Mouse (Mus musculus) right cerebral cortex, postnatal 36 days (tissue): Measurements from ENCODE around the gene Faim2.

Experiments used
- DNase-seq, 2 experiments: peaks; one replicate each; pipeline ENCODE4 v3.0.0; 2022; ENCODE audit warnings: low spot score in 2 of 2, mixed read lengths in 1 of 2

Faim2 gene

GRCm38 (mm10) chr15:99469067-99469466 lies 58.9 kb downstream of the Faim2 start:
- DNase-seq, result peak; percentile 59 to 69

DNA sequence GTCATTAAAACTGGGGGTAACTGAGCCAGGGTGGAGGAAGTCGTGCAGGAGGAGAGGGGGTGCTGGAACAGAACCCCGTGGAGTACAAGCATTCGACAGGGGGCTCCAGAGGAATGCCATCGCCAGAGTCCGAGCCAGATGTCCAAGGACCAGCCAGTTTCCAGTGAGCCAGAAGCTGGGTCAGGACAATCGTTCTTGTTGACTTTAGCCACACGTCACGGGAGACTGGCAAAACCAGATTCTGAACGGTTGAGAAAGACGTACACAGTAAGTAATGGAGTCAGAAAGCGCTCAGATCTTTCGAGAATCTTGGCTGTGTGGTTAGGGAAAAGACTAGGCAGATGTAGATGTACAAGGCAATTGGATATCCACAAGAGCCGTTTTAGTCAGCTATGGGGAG lies 64.8 kb downstream of the Faim2 start:
- DNase-seq, result no peak

DNA sequence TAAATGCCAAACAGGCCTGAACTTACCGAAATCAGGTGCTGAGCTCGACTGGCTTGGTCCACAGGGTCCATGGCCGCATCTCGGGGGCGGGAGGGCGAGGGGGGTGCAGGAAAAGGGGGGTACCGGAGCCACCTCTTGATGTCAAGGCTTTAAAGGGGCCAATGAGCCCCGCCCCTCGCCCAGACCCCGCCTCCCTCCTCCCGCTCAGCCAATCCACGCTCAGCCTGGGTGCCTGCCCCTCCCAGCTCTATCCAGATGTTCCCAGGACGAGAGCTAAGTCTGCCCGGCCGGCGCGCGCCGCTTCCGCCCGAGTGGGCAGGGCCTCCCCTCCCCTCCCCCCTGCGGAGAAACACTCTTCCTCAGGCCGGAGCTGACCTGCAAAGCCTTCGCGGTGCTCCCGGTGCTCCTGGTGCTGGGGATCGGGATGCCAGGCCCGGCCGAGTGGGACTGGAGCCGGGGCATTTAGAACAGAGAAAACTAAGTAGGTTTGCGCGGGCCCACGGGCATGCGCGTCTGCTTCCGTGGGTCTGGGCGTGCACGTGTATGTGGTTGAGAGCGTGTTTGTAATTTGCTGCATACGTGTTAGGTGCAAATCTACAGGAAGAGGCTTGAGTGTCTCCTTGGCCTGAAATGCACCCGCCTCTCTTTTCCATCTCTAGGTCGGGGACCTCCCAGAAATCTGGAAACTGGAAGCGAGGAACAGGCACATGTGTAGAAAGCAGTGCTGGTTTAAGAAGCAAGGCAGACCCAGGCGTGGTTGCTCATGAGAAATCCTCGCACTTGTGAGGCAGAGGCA lies 70.2 kb downstream of the Faim2 start, which contains the start of gene Nckap5l:
Nckap5l (minus strand) TSS at position 143 of the 796 bp plus-strand sequence.
- peak; percentile 86 to 88 for DNase-seq

GRCm38 (mm10) chr15:99456963-99457605 lies 70.9 kb downstream of the Faim2 start:
- peak; percentile 30 to 34 for DNase-seq

DNA sequence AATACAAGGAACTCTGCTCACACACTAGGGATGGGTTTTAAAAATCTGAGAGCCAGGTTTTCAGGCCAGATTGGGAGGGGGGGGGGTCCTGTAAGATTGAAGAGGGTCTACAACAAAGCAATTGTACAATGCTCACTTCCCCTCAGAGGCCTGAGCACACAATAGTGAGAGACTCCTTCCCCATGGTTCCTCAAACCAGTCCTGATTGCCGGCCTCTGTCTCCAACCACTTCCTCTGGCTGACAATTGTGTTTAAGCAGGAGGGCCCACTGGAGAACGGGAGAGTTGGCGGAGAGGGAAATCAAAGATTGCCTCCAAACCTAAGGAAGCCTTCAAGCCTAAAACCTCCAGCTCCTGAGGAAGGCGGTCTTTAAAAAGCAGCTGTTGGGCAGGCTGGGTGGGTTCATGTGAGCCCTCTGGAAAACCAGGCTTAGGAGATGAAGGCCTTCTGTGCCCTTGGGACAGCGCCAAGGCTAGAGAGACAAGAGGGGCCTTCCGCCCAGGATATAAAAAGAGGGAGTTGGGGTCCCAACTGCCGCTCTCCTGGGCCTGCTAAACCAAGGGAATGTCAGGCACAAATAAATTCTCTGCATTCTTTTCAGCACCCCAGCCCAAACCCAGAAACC lies 71.5 kb downstream of the Faim2 start:
- DNase-seq, result no peak

DNA sequence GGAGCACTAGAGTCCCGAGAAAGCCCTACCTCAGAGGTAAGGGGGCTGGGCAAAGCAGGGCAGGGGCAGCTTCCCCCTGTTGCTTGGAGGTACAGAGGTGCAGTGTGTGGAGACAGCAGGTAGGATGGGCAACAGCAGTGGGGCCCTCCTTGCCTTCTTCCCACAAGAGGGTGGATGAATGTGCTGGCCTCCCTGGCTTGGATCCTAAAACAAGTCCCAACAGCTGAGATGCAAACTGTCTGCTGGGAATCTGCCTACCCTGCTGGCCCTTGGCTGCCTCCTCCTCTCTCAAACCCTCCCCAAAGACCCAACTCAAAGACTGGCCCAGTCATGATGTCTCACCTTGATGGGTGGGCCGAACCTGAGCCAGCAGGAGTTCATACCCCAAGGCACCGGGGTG lies 72.5 kb downstream of the Faim2 start:
- no peak for DNase-seq

- no peak for DNase-seq
These were observed 73.2 kb downstream of the Faim2 start for GRCm38 (mm10) chr15:99454585-99455279.

DNA sequence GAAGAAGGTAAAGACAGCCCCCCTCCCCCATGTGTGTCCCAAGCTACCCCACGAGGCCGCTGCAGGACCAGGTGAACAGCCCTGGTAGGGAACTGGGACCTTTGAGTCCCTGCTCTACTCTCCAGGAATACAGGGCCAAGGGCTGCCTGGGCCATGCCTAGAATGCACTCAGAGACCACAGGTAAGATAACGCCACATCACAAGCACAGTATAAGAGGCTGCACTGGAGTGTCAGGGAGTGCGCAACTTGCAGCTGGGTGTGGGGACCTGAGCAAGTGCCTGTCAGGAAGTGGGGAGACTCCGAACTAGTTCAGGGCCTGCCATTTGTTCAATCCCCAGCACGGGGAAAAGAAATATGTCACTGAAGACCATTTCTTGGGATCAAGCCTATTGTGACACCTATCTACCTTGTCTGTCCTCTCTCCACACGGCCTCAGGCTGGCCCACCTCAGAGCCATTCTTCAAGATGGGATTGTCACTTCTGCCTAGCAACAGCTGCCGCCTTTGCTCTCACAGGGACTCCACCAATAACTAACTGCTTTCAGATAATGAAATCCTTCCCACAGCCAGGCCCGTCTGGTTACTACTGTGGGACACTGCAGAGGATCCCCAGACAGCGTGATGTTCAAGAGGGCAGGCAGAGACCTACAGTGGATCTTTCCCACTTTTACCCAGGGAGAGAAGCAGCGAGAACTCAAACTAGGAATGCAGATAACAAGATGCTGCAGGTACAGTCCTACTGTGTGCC lies 74.6 kb downstream of the Faim2 start:
- DNase-seq, result no peak

- no peak for DNase-seq
These were observed 78.1 kb downstream of the Faim2 start for GRCm38 (mm10) chr15:99449751-99450280.

DNA sequence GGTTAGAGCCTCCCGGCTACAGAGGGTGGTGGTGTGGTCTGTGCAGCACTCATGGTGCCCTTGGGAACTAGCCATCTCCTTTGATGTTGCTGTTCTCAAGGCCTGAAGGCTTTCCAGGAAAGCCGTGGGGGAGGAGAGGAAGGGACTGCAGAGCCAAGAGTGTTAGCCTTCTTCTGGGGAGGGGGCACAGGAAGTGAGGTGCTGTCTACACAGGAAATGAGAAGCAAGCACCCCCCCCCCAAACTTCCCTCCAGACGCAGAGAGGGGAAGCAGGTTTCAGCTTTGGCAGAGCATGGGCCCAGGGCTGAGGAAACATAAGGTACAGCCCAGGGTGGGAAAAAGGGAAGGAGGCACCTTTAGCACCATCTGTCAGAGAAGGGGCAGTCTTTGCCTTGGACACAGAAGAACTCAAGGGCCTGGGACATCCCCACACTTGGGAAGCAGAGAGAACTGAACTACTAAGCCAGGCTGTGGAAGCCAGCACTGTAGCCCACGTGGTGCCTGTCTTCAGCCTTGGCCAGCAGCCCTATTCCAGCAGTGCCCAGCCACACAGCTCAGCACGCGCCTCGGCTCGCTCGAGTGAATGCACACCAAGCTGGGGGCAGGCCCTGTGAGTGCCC lies 78.7 kb downstream of the Faim2 start:
- DNase-seq, result peak; percentile 51 to 61
